Mouse (Mus musculus): ENCODE measurements around the gene Mief2. TPM values are rescaled to one million over a fixed set of nuclear protein-coding genes. Genes with fewer than 3 reads are reported as not detected.

Mief2 gene
- polyA plus RNA-seq, 1 experiment: 14.0 TPM

GRCm38 (mm10) chr11:60779673-60780189 lies 51.5 kb downstream of the Mief2 start:
- no peak overlapping the region for H3K4me3 ChIP-seq (ENCODE audit: insufficient read depth, poor library complexity, severe bottlenecking)
- TF ChIP-seq MYOG (IDR thresholded peaks at IDR 0.05; ENCODE audit: control insufficient read depth, extremely low read depth, insufficient read length): no peak
- TF ChIP-seq CEBPB (IDR thresholded peaks at IDR 0.05; ENCODE audit: low read depth): no peak
- no peak for TF ChIP-seq USF1 (IDR thresholded peaks at IDR 0.05; ENCODE audit: low read depth)
- TF ChIP-seq MYOD1 (IDR thresholded peaks at IDR 0.05; ENCODE audit: control insufficient read depth, insufficient read length, low read depth): no peak
- TF ChIP-seq FOSL1 (IDR thresholded peaks at IDR 0.05; ENCODE audit: insufficient read depth, low read length, poor library complexity, severe bottlenecking): no peak
- TF ChIP-seq CTCF (IDR thresholded peaks at IDR 0.05; ENCODE audit: control insufficient read depth, insufficient read depth, insufficient read length): no peak
- TF ChIP-seq MAX (IDR thresholded peaks at IDR 0.05): no peak
- H3K79me3 ChIP-seq (ENCODE audit: low read depth): peaks cover 76% of the 10 kb centered on the region
- peaks cover 96% of the 10 kb centered on the region for H3K79me2 ChIP-seq (ENCODE audit: control insufficient read depth, insufficient read depth)
- H3ac ChIP-seq (ENCODE audit: control insufficient read depth, insufficient read length, low read depth): no peak overlapping the region
- peaks cover 55% of the 10 kb centered on the region for H3K36me3 ChIP-seq (ENCODE audit: control insufficient read depth, insufficient read depth)
- no peaks in the 10 kb centered on the region for H3K27me3 ChIP-seq (ENCODE audit: control insufficient read depth, insufficient read depth, insufficient read length)

Small RNA genes lying within 50 kb of the gene (microRNA-seq; reads per million reads assigned to microRNA genes)
- gene Mir5100 (ENCODE audit: borderline microRNAs expressed): 3.2 reads per million, percentile 46 among the genes with 10 or more reads in this experiment

Other genes with a start within 250 kb of the Mief2 start
- 20.1 TPM for gene Alkbh5, start 192.0 kb upstream of the Mief2 start, polyA plus RNA-seq (2012; fragmentation: generic; extraction: Trizol)
- 46.8 TPM for gene Llgl1, start 28.7 kb upstream of the Mief2 start, polyA plus RNA-seq (2012; fragmentation: generic; extraction: Trizol)
- gene Flii, start 1.1 kb upstream of the Mief2 start, polyA plus RNA-seq (2012; fragmentation: generic; extraction: Trizol): 139 TPM
- gene Top3a, start 49.0 kb downstream of the Mief2 start, polyA plus RNA-seq (2012; fragmentation: generic; extraction: Trizol): 8.4 TPM
- gene Smcr8, start 49.1 kb downstream of the Mief2 start, polyA plus RNA-seq (2012; fragmentation: generic; extraction: Trizol): 9.2 TPM
- gene Shmt1, start 83.3 kb downstream of the Mief2 start, polyA plus RNA-seq (2012; fragmentation: generic; extraction: Trizol): 28.7 TPM
- gene Dhrs7b, start 102.2 kb downstream of the Mief2 start, polyA plus RNA-seq (2012; fragmentation: generic; extraction: Trizol): 46.4 TPM
- 61.5 TPM for gene Tmem11, start 150.9 kb downstream of the Mief2 start, polyA plus RNA-seq (2012; fragmentation: generic; extraction: Trizol)
- gene Natd1, start 186.4 kb downstream of the Mief2 start, polyA plus RNA-seq (2012; fragmentation: generic; extraction: Trizol): 8.4 TPM
- gene Map2k3, start 203.6 kb downstream of the Mief2 start, polyA plus RNA-seq (2012; fragmentation: generic; extraction: Trizol): 183 TPM